Mouse (Mus musculus) midbrain, postnatal 0 days (tissue): ENCODE measurements around the gene Olfr223. TPM values are rescaled to one million over a fixed set of nuclear protein-coding genes. Genes with fewer than 3 reads are reported as not detected.

Experiments used
- ATAC-seq: fragments of 200-750 bp; cut with Nextera tagmentation; 2 replicates; pipeline ENCODE4 v1.8.0; 2017; ENCODE audit warnings: moderate number of reproducible peaks, mild to moderate bottlenecking, moderate TSS enrichment, moderate library complexity; ENCODE audit not compliant: low FRiP score
- DNase-seq: peaks from one replicate; pipeline ENCODE4 v3.0.0-alpha.2; 2015; ENCODE audit warnings: low spot score
- H3K27ac ChIP-seq: fragments of 300-500 bp; sonication (generic); 2 replicates; pipeline ENCODE4 v1.5.1; 2014; ENCODE audit warnings: low read depth, mild to moderate bottlenecking, low read length, mixed read lengths
- H3K27me3 ChIP-seq: fragments of 300-500 bp; sonication (generic); 2 replicates; pipeline ENCODE4 v1.6.1; 2014; ENCODE audit warnings: low read length, control low read depth, mixed read lengths; ENCODE audit not compliant: insufficient read depth
- H3K36me3 ChIP-seq: fragments of 300-500 bp; sonication (generic); 2 replicates; pipeline ENCODE4 v1.6.1; 2014; ENCODE audit warnings: low read length, control low read depth, mixed read lengths; ENCODE audit not compliant: insufficient read depth
- H3K4me1 ChIP-seq: fragments of 300-500 bp; sonication (generic); 2 replicates; pipeline ENCODE4 v1.6.1; 2014; ENCODE audit warnings: mild to moderate bottlenecking, control low read depth, antibody characterized with exemption, low read length, mixed read lengths; ENCODE audit not compliant: insufficient read depth
- H3K4me2 ChIP-seq: fragments of 300-500 bp; sonication (generic); 2 replicates; pipeline ENCODE4 v1.6.1; 2014; ENCODE audit warnings: low read depth, mild to moderate bottlenecking, low read length, mixed read lengths; ENCODE audit not compliant: poor library complexity, severe bottlenecking
- H3K4me3 ChIP-seq: fragments of 300-500 bp; sonication (generic); 2 replicates; pipeline ENCODE4 v1.5.1; 2014; ENCODE audit warnings: low read depth, mild to moderate bottlenecking, low read length, moderate library complexity
- H3K9ac ChIP-seq: fragments of 300-500 bp; sonication (generic); replicated peaks from 2 replicates; pipeline ENCODE4 v1.6.1; 2014; ENCODE audit warnings: mild to moderate bottlenecking, low read length, moderate library complexity, mixed read lengths; ENCODE audit not compliant: poor library complexity, severe bottlenecking
- H3K9me3 ChIP-seq: fragments of 300-500 bp; sonication (generic); 2 replicates; pipeline ENCODE4 v1.6.1; 2016; ENCODE audit warnings: low read length, control low read depth
- CTCF ChIP-seq: IDR thresholded peaks from 2 replicates; pipeline ENCODE4 v1.5.1; 2016; ENCODE audit warnings: antibody characterized with exemption, mild to moderate bottlenecking
- WGBS: fragments of 180-500 bp; shearing (Covaris S2); extraction: QIAGEN DNeasy Blood & Tissue Kit; methylation state at CpG from one replicate; pipeline ENCODE4 v1.1.7; 2014; 5-methylcytosine and 5-hydroxymethylcytosine counted together
- polyA plus RNA-seq: library from polyadenylated mRNA; unstranded; fragments of >200 nt; fragmentation: Nextera tagmentation; extraction: Ambion mirVana; gene quantifications from 2 replicates; pipeline ENCODE4 v1.2.1, GENCODE M21; 2015
- total RNA-seq: library from RNA; depleted of rRNA; stranded (reverse); fragments of >200 nt; gene quantifications from 2 replicates; pipeline ENCODE4 v1.2.3, GENCODE M21; 2014; rRNA removed

The Olfr223 gene
- total RNA-seq (not detected in 2 replicates), polyA plus RNA-seq (not detected in 2 replicates)

DNA sequence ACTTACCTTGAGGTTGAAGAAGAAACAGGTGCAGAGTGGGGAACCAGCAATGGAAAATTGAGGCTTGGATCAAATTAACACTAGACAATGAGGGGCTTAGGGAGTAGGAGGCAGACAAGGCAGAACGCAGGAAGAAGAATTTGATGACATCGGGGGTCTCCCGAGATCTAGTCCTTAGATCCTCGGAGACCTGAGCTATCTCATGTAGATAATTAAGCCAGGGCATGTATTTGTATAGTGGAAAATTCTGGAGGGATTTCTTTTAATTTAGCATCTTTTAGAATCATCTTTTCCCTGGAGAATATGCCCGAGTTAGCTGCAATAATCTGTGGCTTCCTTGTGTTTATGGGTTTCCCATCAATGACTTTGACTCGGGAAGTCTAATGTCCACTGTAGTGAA, at the start of gene Olfr223:
Olfr223 (minus strand) TSS at position 101 of the 400 bp plus-strand sequence.
- Histone ChIP-seq H3K36me3 (no peaks in the 10 kb centered on the region), H3K27me3 (no peaks in the 10 kb centered on the region), H3K4me3 (no peak within 1 kb of the TSS), H3K9ac (no peak within 1 kb of the TSS), H3K4me1 (no peaks in the 10 kb centered on the region), H3K4me2 (no peak within 1 kb of the TSS), H3K27ac (no peak within 1 kb of the TSS), H3K9me3 (no peaks in the 10 kb centered on the region)
- WGBS = 74% methylated on average over 6 of the region's 6 CpGs
- no peak for TF ChIP-seq CTCF
- ATAC-seq (no peak), DNase-seq (no peak)

DNA sequence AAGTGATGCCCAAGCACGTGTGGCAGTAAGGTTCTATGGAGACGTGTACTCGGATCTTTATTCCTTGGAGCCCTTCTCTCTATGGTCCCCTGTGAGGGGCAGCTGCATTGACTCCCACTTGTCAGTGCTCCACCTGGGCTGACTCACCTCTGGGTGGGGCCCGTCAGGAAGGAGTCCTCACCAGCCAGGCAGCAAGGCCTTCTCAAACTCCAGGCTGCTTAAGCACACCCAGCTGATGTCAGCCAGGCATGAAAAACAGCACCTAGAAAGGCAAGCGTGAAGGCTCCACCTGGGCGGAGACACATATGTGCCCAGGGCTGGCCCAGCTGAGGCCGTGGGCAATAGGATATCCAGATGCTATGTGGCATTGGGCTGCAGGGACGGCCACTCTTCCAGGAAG, 49.3 kb upstream of the Olfr223 start:
- TF ChIP-seq CTCF = no peak
- Histone ChIP-seq H3K4me1 (no peaks in the 10 kb centered on the region), H3K4me3 (no peak overlapping the region), H3K9me3 (no peaks in the 10 kb centered on the region), H3K27me3 (no peaks in the 10 kb centered on the region), H3K4me2 (no peak overlapping the region), H3K36me3 (no peaks in the 10 kb centered on the region), H3K9ac (no peak overlapping the region), H3K27ac (no peak overlapping the region)
- ATAC-seq (no peak), DNase-seq (no peak)
- 90% methylated on average over 8 of the region's 8 CpGs for WGBS

DNA sequence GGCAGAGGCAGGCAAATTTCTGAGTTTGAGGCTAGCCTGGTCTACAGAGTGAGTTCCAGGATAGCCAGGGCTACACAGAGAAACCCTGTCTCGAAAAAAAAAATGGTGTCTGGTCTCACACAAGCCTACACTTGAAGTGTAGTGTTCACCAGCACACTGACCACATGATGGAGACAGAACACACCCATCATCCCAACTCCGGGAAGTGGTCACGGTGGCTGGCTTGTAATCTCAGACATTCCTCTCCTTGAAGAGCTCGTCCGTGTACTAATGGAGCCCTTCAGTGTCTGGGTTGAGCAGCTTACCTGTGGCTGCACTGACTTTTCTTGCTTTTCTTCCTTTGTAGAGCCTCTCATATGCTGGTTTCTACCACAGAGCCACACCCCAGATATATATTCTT, 48.1 kb upstream of the Olfr223 start:
- Histone ChIP-seq H3K27ac (no peak overlapping the region), H3K4me2 (no peak overlapping the region), H3K27me3 (no peaks in the 10 kb centered on the region), H3K4me3 (no peak overlapping the region), H3K4me1 (no peaks in the 10 kb centered on the region), H3K9ac (no peak overlapping the region), H3K36me3 (no peaks in the 10 kb centered on the region), H3K9me3 (no peaks in the 10 kb centered on the region)
- 0 out of 2 replicates have a peak, but pooled peaks have one; percentile 7 for TF ChIP-seq CTCF
- no peak for ATAC-seq
- 71% methylated on average over 5 of the region's 5 CpGs for WGBS
- no peak for DNase-seq

DNA sequence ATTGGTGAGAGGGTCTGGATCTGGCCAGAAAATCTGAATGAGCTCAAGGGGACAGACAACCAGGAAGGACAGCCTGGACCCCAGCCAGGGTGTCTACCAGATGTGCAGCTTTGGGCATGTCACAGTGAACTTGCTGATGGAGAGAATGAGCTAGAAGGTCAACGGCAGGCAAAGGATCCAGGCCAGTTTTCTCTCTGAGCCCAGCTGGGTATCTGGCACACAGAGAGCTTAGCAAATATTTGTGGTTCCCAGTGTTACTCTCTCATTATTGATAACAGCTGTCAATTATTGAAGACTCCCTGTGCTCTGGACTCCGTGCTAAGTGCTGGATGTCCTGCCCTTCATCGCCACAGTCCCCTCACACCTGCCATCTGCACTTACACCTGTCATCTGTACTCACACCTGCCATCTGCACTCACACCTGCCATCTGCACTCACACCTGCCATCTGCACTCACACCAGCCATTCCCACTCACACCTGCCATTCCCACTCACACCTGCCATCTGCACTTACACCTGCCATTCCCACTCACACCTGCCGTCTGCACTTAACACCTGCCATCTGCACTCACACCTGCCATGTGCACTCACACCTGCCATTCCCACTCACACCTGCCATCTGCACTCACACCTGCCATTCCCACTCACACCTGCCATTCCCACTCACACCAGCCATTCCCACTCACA, 47.0 kb upstream of the Olfr223 start:
- ATAC-seq = no peak
- 80% methylated on average over 4 of the region's 4 CpGs for WGBS

DNA sequence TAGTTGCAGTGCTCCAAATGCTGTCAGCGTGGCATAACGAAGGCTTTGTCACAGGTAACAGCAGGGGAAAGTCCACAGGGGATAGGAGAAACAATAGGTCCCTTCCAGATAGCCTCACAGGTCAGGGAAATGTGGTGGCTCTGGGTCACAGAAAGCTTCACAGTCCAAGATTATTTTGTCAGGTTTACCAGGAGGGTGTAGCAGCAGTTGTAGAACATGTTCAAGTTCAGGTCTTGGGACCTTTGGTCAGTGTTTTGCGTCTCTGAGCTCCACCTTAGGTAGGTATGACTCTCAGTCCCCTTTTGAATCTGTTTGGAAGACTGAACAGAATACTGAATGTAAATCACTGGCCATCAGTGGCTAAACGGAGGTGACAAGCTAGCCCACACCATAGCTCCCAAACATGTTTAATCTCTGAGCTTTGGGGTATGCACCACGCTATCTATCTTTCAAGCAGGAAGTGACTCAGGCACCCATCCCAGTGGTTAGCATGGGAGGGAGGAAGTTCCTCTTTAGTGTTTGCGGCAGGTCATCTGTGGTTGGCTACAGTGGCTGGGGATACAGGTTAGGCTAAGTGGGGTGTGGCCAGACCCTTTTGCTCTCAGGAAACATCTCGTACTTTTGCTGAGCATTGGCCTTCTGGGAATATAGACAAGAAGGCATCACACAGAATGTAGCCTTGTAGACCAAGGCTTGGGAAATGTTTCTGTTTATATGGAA, 43.8 kb upstream of the Olfr223 start:
- no peak for TF ChIP-seq CTCF
- H3K4me3 ChIP-seq = no peak overlapping the region
- no peak overlapping the region for H3K27ac ChIP-seq
- WGBS = 78% methylated on average over 7 of the region's 7 CpGs
- ATAC-seq (no peak), DNase-seq (no peak)
- H3K9ac ChIP-seq = no peak overlapping the region
- H3K36me3 ChIP-seq = no peaks in the 10 kb centered on the region
- H3K4me2 ChIP-seq = no peak overlapping the region
- no peaks in the 10 kb centered on the region for H3K4me1 ChIP-seq
- H3K27me3 ChIP-seq = no peaks in the 10 kb centered on the region
- no peaks in the 10 kb centered on the region for H3K9me3 ChIP-seq

More for the DNA sequence above, 47.0 kb upstream of the Olfr223 start:
- Histone ChIP-seq H3K4me2 (no peak overlapping the region), H3K36me3 (no peaks in the 10 kb centered on the region), H3K4me1 (no peaks in the 10 kb centered on the region), H3K9me3 (no peaks in the 10 kb centered on the region), H3K9ac (no peak overlapping the region), H3K4me3 (no peak overlapping the region), H3K27me3 (no peaks in the 10 kb centered on the region), H3K27ac (no peak overlapping the region)
- TF ChIP-seq CTCF = no peak
- no peak for DNase-seq
